Mouse (Mus musculus) T-helper 2 cell (primary cell): ENCODE data around the gene Olfr550.
"Not testable (repeated sequence)": the region's sequence is repeated elsewhere in the genome, so short reads cannot be mapped to it uniquely, and the experiment has no call there.

Experiments used
- in situ Hi-C: fragments of 300-600 bp; cut with MboI, MseI; formaldehyde crosslinking; loops from one replicate; pipeline ENCODE4 v1.15.1; 2025; ENCODE audit warnings: high pct_unique_total_duplicates

Gene Olfr550

GRCm38 (mm10) chr7:102571142-102571541 lies at the start of gene Olfr550:
Gene Olfr550, plus strand, starts transcription at chr7:102571442.
- in situ Hi-C loops: no loop called here

GRCm38 (mm10) chr7:102529052-102529451 lies 42.2 kb upstream of the Olfr550 start:
- in situ Hi-C loops: no loop called here

- in situ Hi-C loops: no loop called here
These were observed 36.8 kb upstream of the Olfr550 start, which contains the start of gene Olfr547 for GRCm38 (mm10) chr7:102534449-102534848. Gene Olfr547, plus strand, starts transcription at chr7:102534749.

- in situ Hi-C loops: no loop called here
These were observed 30.6 kb upstream of the Olfr550 start, which contains the start of gene Olfr548-ps1 for GRCm38 (mm10) chr7:102540596-102540995. Gene Olfr548-ps1, plus strand, starts transcription at chr7:102540896.

GRCm38 (mm10) chr7:102541251-102541650 lies 30.0 kb upstream of the Olfr550 start:
- in situ Hi-C loops: no loop called here

- in situ Hi-C loops: no loop called here
These were observed 21.7 kb upstream of the Olfr550 start, which contains the start of gene Olfr549 for GRCm38 (mm10) chr7:102549570-102549969. Gene Olfr549, plus strand, starts transcription at chr7:102549870.

- in situ Hi-C loops: no loop called here
These were observed 18.0 kb upstream of the Olfr550 start for GRCm38 (mm10) chr7:102553279-102553678.

GRCm38 (mm10) chr7:102564999-102565997 lies 5.9 kb upstream of the Olfr550 start, which contains the start of gene Trim21:
Gene Trim21, minus strand, starts transcription at chr7:102565486.
- in situ Hi-C loops: loop anchor here (5.0 kb wide), 1 partner anchor 43 kb away; no protein-coding TSS in a partner anchor

GRCm38 (mm10) chr7:102566219-102566618 lies 5.0 kb upstream of the Olfr550 start:
- in situ Hi-C loops: loop anchor here (5.0 kb wide), 1 partner anchor 44 kb away; no protein-coding TSS in a partner anchor

GRCm38 (mm10) chr7:102573174-102573830 lies 2.1 kb downstream of the Olfr550 start:
- in situ Hi-C loops: no loop called here

- in situ Hi-C loops: no loop called here
These were observed 4.8 kb downstream of the Olfr550 start for GRCm38 (mm10) chr7:102575998-102576397.

- in situ Hi-C loops: no loop called here
These were observed 20.5 kb downstream of the Olfr550 start, which contains the start of gene Olfr551 for GRCm38 (mm10) chr7:102591786-102592185. Gene Olfr551, minus strand, starts transcription at chr7:102591886.

GRCm38 (mm10) chr7:102597378-102598031 lies 26.3 kb downstream of the Olfr550 start, which contains the start of gene Olfr552:
Gene Olfr552, plus strand, starts transcription at chr7:102597770.
- in situ Hi-C loops: no loop called here

GRCm38 (mm10) chr7:102618118-102618517 lies 46.9 kb downstream of the Olfr550 start, which contains the start of gene Olfr553:
Gene Olfr553, minus strand, starts transcription at chr7:102618218.
- in situ Hi-C loops: no loop called here

GRCm38 (mm10) chr7:102619608-102620007 lies 48.4 kb downstream of the Olfr550 start:
- in situ Hi-C loops: no loop called here

- in situ Hi-C loops: not testable (repeated sequence)
These were observed 49.1 kb downstream of the Olfr550 start for GRCm38 (mm10) chr7:102620368-102620767.
